Mouse (Mus musculus): ENCODE data around the gene Smyd4.

Gene Smyd4

DNA sequence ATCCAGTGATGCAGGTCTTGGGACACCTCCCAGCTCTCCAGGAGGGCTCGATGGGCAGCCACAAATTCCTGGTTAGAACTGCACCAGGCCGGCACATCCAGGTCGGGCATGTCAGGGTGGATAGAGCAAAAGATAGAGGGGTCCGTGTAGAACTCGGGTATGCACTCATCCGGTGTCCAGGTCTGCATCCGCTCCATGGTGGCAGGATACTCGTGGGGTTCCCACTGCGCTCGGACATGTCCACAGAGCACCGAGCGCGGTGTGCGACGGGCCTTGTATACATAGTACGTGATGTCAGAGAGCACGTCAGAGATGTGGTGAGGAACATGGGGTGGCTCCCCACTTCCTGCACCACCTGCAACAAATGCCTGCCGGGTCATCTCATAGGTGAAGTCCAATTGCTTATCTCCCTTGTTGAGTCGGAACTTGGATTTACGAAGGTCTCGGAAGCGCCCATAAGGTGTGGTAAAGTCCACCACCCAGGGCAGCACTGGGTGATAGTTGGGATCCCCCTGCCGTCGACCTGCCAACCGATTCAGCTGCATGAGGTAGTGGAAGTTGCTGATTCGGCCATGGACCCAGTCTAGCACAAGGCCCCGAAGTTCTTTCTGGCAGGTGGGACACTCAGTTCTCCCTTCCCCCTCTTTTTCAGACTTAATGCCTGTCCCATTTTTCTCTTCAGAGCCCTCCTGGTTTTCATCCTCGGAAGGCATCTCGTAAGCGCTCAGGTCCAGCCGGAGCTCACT lies 104.8 kb downstream of the Smyd4 start:
- DNase-seq (ENCODE audit: low read depth, low spot score): no peak

GRCm38 (mm10) chr11:75453991-75454930 lies 106.0 kb downstream of the Smyd4 start, which contains the start of gene Wdr81:
Gene Wdr81 (minus strand): TSS chr11:75454717.
- peak; percentile 81 for DNase-seq (ENCODE audit: low read depth, low spot score)

Measured in brain, embryonic 18.5 days (tissue).